Mouse (Mus musculus) erythroblast, adult 5-6 weeks (primary cell): ENCODE measurements around the gene Cdh13. TPM values are rescaled to one million over a fixed set of nuclear protein-coding genes. Genes with fewer than 3 reads are reported as not detected.

Experiments used
- ATAC-seq: replicated peaks from 2 replicates; pipeline ENCODE4 v1.8.0; 2016; ENCODE audit warnings: moderate number of reproducible peaks, mild to moderate bottlenecking, moderate TSS enrichment, inconsistent platforms; ENCODE audit not compliant: poor library complexity, low FRiP score, severe bottlenecking
- total RNA-seq, 2 experiments: library from RNA; stranded (forward) in 1 of 2; stranded (reverse) in 1 of 2; fragments of 150-400 nt in 1 of 2; fragments of 200-764, 138-1000 nt in 1 of 2; gene quantifications; 2 replicates each; pipeline versions ENCODE4 v1.2.3 to v1.2.4; 2015 to 2017; ENCODE audit warnings: low replicate concordance in 2 of 2

The Cdh13 gene
- total RNA-seq, 2 experiments from 2014 or later = not detected

GRCm38 (mm10) chr8:118539941-118540340 is 256.4 kb downstream of the Cdh13 start:
- no peak for ATAC-seq

GRCm38 (mm10) chr8:118552397-118552796 is 268.9 kb downstream of the Cdh13 start:
- ATAC-seq = no peak

- ATAC-seq = no peak
Measured at GRCm38 (mm10) chr8:118552842-118553241, 269.3 kb downstream of the Cdh13 start.

GRCm38 (mm10) chr8:118564024-118564423 is 280.5 kb downstream of the Cdh13 start:
- no peak for ATAC-seq

- no peak for ATAC-seq
Measured at GRCm38 (mm10) chr8:118565186-118565585, 281.7 kb downstream of the Cdh13 start.

- ATAC-seq = no peak
Measured at GRCm38 (mm10) chr8:118565887-118566747, 282.6 kb downstream of the Cdh13 start.

GRCm38 (mm10) chr8:118569366-118569765 is 285.8 kb downstream of the Cdh13 start:
- no peak for ATAC-seq

GRCm38 (mm10) chr8:118581256-118581655 is 297.7 kb downstream of the Cdh13 start:
- no peak for ATAC-seq

GRCm38 (mm10) chr8:118582185-118582584 is 298.7 kb downstream of the Cdh13 start:
- no peak for ATAC-seq

GRCm38 (mm10) chr8:118587981-118588380 is 304.4 kb downstream of the Cdh13 start:
- no peak for ATAC-seq

- no peak for ATAC-seq
Measured at GRCm38 (mm10) chr8:118596816-118597215, 313.3 kb downstream of the Cdh13 start.

- no peak for ATAC-seq
Measured at GRCm38 (mm10) chr8:118601376-118601775, 317.8 kb downstream of the Cdh13 start.

GRCm38 (mm10) chr8:118602074-118602473 is 318.5 kb downstream of the Cdh13 start:
- ATAC-seq = no peak

- no peak for ATAC-seq
Measured at GRCm38 (mm10) chr8:118611551-118611950, 328.0 kb downstream of the Cdh13 start.

- ATAC-seq = no peak
Measured at GRCm38 (mm10) chr8:118618195-118618594, 334.7 kb downstream of the Cdh13 start.

GRCm38 (mm10) chr8:118626425-118626824 is 342.9 kb downstream of the Cdh13 start:
- no peak for ATAC-seq

GRCm38 (mm10) chr8:118627737-118628136 is 344.2 kb downstream of the Cdh13 start:
- ATAC-seq = no peak

GRCm38 (mm10) chr8:118628702-118629101 is 345.2 kb downstream of the Cdh13 start:
- no peak for ATAC-seq

GRCm38 (mm10) chr8:118635296-118636060 is 351.9 kb downstream of the Cdh13 start:
- ATAC-seq = no peak

- ATAC-seq = no peak
Measured at GRCm38 (mm10) chr8:118639606-118640005, 356.1 kb downstream of the Cdh13 start.

GRCm38 (mm10) chr8:118641799-118642198 is 358.3 kb downstream of the Cdh13 start:
- no peak for ATAC-seq
